Mouse (Mus musculus) cerebellum, postnatal 14 days (tissue): Measurements from ENCODE around the gene Serinc5.
"Not testable (repeated sequence)": the region's sequence is repeated elsewhere in the genome, so short reads cannot be mapped to it uniquely, and the experiment has no call there.

Experiments used
- DNase-seq, 2 experiments: peaks; one replicate each; pipeline ENCODE4 v3.0.0; 2021; ENCODE audit warnings: mixed read lengths in 2 of 2

The Serinc5 gene

DNA sequence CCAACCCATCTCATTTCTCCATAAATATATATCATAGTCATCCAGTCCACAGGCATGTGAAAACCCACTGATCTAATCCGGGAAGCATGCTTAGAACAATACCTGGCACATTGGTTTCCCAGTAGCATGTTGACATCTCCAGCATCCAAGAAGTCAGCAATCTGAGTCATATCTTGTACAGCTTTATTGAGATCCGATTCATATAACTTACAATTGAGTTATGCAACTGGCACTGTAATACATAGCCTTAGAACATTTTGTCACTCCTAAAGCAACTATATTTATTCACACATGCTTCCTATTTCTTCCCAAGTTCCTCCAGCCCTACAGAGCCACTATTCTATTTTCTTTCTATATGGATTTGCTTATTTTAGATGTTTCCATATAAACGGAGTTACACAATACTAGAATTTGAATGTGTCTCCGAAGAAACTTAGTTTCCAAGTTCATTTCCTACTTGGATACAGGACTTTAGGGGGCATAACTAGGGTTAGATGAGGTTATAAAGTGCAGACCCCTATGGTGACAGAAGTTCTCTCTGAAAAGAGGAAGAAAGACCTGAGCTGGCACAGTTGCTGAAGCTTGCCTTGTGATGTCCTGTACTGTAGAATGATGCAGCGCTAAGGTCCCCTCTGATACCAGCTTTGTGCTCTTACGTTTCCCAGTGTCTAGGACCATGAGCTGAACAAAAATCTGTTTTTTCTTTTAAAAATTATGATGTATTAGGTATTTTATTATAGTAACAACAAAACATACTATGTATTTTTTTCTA is 57.5 kb downstream of the Serinc5 start:
- DNase-seq: no peak

DNA sequence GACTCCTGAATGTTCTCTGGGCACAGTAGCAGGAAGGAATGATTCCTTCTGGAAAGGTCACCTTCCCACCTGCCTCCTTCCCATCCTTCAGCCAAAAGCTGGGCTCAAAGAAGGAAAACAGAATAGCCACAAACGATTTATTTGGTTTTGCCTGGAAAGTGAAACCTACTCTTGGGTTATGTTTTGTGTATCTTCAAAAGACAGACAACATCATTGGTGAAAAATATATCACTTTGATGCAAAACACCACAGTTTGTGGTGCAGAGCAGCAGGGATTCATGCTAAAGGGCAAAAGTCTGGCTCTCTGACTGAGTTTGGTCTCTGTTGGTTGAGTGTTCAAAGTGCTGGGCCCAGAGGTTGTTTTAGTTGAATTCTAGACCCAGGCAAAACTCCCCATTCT is 60.8 kb downstream of the Serinc5 start:
- no peak for DNase-seq

DNA sequence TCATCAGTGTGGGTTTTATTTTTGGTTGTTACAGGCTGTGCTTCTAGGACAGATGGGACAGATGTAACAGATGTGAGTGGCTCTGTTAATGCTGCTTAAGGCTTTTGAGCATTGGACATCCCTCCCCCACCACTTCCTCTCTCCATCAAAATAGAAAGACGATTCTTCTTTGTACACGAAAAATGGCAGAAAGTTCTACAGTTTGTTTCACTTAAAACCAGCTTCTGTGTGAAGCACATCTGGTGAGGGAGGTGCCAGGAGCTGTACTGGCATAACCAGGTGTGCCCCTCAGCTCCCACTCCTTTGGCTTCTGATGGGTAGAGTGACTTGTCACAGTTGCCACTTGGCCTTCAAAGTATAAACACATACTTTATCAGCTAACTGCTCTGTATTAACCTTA is 63.8 kb downstream of the Serinc5 start:
- no peak for DNase-seq

DNA sequence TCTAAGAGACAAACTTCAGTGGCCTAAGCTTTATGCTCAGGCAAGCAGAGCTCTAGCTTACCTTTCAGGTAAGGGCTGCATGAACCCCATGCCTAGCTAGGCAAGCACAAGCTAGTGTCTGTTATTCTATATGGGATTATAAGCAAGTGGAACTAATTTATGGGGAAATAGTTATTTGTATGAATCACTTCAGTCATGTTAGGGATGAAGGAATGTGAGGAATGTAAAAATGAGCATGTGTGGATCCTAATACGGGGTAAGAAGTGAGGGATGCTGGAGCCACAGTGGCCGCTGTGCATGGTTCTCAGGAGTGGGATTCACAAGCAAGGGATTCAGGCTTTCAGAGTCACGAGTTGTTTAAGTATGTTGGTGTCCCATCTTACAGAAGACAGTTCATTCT is 64.4 kb downstream of the Serinc5 start:
- no peak for DNase-seq

DNA sequence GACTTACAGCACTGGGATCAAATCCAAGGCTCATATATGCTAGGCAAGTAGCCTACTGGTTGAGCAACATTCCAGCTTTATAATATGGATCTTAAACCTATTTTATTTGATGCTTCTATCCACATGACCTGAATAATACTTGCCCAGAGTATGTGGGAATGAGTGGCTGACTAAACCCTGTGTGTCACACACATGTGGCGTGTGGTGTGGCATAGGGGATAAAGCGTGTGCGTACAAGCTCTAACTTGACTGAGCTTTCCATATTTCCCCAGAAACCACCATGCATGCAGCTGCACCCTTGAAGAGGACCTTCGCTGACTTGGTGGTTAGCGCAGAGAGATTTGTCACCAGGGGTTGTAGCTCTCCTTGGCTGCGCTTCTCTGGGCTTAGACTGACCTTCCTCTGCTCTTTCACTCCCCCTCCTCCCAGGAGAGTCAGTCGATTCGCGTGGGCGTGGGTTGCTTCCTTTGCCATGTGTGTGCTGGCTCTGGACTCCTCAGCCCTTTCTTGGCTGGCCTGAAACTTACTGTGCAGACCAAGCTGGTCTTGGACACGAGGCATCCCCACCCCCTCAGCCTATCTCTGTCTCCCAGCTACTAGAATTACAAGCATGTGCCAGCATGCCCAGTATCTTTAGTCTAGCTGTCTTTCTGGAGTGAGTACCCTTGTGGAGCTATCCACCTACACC is 65.2 kb downstream of the Serinc5 start:
- DNase-seq: peak; percentile 44 to 57

DNA sequence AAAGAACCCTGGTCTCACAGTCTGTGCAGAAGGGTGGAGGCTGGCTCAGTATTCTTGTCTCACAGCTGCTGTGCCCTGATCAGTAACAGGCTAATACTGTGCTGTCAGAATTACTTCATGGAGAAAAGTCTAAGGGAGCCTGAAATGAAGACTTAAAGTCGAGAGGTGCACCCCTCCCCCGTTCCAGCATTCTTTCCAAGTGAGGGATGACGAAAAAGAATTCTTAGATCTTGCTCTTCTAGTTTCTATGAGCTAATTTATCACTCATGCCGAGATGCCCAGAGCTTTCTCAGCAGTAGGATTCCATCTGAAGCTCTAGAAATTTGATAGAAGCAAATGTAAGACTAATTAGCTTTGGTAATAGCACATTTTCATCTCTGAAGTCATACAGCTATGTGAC is 66.8 kb downstream of the Serinc5 start:
- DNase-seq: no peak

DNA sequence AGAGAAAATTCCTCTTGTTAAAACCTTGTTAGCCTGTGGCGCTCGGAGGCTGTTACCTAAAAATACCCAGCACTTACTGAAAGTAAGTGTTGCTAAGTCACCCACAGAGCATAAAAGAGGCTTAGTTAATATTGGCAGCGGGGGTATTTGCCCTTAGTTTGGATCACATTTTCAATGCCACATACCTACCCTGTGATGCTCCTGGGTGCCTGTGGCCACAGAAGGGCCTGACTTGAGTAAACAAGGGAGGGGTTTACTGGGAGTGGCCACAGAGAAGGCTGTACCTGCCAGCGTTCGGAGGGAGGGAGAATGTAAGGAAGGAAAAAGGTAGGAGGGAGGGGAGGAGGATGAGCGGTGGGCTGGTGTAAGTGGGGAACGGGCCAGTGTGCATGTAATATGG is 68.8 kb downstream of the Serinc5 start:
- DNase-seq: no peak

DNA sequence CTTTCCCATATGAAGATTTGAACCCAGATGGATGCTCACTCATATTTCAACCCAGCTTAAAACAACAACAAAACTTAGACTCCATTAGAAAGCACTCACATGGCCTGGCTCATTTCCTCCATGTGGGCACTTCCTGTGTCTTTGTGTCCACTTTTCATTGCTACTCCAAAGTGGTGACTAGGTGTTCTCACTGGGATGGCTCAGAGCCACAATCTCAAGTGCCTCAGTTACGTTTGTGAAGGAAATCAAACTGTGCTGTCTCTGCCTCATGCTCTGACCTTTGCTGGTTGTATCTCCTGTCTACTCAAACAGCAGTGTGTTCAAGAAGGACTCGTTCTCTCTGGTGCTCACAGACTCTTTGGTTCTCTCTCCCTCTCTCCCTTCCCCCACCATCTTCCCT is 70.7 kb downstream of the Serinc5 start:
- DNase-seq: no peak

DNA sequence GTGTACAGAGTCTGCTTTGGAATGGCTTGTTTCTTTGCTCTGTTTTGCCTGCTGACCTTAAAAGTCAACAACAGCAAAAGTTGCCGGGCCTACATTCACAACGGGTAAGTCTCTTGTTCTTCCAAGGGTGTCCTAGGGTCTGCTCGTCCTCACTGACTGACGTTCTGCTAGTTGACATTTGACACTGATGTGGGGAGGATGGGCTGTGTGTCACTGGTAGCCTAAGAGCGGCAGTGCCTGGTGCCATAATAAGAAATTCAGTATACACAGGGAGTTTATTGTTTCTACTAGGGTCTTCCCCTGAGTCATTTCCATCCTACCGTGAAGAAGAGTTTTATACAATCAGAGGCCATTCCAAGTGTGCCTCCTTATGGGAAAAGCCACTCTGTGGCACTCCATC is 71.9 kb downstream of the Serinc5 start:
- DNase-seq: no peak

DNA sequence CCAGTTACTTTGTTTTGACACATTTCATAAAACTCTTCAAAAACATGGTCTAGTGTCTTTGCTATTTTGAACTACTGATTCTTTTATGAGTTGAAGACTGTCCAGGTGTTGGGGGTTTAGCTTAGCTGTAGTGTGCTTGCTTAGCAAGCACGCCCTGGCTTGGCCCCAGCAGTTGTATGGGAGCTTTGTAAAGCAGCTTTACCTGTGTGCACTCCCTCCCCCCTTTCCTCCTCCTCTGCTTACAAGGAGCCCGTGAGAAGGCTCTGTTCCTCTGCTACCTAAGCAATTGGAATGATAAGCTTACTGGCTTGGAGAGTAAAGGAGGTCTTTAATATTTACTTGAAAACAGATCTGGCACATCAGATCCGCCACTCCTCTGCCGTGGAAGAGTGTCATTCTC is 72.6 kb downstream of the Serinc5 start:
- DNase-seq: no peak

DNA sequence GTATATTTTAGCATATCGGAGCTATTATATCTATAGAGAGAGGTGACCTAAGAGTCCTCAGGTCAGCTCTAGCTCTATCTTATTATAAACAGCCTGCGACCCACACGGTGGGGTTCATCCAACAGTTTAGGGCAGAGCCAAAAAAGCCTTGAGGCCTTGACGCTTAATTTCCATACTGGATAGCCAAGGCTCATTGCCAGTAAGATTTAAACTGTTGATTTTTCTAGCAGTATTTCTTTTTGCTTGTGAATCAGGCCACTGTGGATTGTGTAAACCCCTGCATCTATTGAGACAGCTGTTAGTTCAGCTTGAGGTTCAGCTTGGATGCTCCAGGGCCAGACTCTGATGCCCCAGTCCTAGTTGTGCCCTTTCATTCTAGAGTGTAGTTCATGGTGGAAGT is 73.4 kb downstream of the Serinc5 start:
- no peak for DNase-seq

DNA sequence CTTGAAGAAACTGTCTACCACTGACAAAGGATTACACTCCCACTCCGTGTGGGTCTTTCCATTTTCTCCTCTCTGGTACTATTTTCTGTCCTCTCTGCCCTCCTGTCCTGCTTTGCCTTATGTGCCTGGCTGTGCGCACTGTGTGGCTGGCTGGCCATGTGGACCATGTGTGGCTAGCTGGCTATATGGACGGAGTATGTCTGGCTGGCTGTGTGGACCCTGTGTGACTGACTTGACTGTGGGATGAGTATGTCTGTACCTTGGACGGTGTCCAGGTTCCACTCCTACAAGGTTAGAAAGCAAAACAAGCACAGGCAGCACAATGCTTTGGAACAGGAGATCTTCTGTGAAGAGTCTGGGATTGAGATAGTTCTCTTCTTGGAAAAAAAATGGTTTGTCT is 74.4 kb downstream of the Serinc5 start:
- no peak for DNase-seq

DNA sequence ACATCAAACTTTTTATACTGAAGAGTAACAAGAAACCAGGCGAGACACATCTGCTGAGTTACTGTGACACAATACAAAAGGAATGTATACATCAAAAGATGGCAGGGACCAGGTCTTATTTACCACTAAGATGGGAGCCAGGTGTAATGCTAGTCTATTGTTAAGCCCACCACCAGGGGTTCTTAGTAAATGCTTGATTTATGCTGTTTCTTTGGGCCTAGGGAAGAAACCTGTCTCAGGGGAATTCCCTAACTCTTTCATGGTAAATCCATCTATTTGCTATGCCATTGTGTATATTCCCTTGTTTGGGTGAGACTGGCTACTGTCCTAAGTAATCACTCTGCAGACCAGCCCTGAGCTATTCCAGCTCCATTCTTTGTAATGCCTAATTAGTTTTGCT is 76.3 kb downstream of the Serinc5 start:
- not testable (repeated sequence) for DNase-seq

DNA sequence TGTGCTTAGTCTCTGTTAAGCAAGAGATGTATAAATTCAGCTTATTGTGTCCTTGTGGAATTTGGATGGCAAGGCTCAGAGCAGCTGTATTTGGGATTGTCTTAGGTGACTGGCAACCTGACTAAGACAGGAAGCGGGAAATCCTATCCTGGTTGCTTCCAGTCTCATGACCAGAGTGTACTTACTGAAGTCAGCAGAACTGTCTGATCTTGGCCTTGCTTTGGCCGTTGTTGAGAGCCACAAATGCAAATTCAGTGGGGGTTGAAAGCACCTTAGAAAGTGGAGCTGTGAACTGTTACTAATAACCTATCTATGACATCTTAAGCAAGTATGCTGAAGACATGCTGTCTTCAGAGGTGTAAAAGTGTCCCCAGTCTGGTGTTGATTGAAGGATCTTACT is 78.2 kb downstream of the Serinc5 start:
- DNase-seq: no peak

DNA sequence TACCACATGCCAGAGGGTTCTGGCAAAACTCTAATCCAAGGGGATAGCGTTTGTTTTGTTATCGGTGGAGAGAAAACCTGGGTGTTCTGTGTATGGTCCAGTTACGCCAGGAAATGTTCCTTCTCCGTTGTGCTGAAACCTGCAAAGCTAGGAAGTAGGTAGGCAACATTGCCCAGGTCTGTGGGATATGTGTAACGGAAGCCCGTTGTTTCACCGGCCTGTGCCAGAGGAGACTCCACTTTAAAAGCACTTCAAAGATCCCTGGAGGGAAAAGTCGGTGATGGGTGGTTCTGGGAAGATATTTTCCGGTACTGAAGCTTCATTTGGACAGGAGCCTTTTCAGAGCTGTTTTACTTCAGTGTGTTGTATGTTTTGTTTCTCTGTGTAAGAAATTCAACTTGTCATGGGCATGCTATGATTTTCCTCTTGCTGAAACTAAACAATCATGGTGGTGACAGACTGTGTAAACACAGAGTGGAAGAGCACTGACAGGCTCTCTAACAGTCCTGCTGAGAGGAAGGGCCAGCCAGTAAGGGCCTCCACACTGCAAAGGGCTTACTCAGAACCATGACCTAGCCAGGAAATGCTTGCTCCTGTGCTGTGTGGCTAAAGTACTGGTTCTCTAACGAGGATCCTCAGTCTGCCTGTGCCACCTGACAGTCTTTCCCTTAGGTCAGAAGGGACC is 83.1 kb downstream of the Serinc5 start:
- no peak for DNase-seq

DNA sequence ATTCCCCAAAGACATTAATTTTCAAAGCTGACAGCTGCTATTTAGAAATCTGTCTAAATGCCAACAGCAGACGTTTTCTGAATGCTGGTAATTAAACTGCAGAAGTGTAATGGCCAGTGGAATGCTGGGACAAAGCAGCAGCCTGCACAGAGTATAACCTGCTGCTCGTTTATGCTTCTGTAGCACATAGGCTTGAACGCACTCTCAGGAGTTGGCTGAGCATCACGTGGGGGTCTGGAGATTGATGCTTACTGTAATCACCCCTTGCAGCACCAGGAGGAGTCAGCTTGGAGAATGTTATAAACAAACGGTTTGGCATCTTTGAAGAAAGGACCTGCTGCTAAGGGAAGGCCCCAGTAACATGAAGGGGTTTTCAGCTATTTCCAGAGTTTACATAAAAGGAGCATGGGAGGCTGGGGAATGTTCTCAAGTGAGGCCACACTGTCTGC is 85.6 kb downstream of the Serinc5 start:
- no peak for DNase-seq

DNA sequence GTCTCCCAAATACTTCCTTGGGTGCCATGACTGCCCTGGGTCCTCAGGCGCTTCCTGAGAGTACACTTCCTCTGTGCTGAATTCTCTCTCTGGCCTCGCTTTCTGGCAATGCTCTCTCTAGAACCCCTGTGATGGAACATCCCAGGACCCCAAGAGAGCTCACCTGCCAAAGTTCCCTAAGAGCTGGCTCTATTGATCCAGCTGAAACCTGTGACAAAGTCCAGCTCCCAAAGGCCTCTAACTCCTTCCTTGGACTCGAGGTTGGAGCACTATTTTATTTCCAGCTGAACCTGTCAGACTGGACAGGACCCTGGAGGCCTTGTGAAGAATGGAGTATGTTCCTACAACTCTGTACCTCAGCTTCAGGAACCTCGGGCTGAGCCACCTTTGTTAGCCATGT is 86.2 kb downstream of the Serinc5 start:
- DNase-seq: no peak

DNA sequence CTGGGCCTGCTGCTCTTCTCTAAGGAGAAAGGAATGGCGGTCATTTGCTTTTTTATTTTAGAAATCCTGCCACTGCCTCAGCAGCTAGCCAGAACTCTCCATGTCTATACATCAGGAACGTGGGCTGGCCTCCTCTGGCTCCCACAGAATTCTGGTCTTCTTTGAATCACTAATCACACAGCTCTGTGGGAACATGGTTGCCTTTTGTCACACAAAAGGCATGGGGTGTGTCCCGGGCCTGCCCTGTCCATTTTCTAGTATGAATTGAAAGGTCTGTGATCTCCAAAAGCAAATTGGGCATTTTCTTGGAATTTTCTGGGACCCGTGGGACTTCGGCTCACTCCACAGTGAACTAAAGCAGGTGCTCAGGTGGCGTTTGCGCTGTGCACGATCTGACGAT is 87.9 kb downstream of the Serinc5 start:
- no peak for DNase-seq

DNA sequence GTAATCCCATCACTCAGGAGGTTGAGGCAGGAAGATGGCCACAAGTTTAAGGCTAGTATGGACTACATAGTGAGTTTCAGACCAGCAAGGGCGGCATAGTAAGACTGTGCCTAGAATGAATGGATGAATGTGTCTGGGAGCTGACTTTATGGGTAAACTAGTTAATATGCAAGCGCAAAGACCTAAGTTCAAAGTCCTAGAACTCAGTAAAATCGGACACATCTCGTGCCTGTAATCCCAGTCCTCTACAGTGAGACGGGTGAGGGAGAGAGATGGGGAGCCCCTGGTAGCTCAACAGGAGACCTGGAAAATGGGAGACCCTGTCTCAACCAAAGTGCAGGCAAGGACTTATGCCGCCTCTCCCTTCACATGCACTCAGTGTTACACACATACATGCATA is 88.5 kb downstream of the Serinc5 start:
- no peak for DNase-seq

DNA sequence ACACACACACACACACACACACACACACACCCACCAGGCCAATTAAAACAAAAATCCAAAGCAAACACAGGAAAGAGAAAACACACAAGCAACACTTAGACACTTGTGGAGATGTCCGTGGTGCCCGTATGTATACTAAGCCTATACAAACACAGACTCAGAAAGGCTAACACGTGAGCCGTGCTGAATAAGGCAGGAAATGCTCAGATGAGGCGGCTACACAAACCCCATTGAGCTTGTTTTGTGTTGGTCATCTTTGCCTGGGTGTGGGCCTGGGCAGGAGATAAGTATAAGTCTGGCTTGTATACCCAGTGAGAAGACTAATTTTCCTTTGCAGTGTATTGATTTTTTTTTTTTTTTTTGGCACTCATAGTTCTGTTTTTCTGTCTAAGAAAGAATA is 91.1 kb downstream of the Serinc5 start:
- no peak for DNase-seq

DNA sequence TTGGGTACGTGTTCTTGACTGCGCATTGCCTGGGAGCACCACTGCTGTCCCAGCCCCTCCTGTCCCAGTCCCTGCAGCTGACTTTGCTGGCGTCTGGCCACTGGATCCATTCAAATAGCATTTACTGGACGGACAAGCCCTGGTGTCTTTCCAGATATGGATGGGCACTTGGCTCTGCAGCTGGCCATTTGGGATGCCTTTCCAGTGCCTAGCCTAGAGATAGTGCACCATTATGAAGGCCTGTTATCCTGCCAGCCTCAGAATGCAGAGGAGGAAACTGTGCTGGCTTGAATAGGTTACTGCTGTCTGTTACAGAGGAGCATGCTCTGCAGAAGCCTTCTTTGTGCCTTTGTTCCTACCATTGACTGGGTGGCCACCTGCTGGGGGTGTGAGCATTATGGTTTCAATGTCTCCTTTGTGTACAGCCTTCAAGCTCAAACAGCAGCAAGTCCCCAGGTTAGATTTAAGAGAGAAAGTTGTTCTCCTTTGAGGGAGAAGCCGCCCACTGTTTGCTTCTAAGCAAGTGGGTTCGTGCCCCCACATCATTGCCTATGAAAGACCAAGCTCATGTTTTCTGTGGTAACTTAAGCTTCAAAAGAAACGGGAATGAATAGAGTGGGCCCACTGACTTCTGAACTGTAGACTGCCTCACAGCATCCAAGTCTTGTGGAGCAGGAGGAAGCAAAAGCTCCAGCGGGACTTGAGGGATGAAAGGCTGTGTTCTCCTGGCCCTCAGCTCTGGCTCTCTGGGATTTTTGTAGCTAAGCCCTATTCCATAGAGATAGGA is 92.5 kb downstream of the Serinc5 start:
- peak; percentile 66 to 69 for DNase-seq

DNA sequence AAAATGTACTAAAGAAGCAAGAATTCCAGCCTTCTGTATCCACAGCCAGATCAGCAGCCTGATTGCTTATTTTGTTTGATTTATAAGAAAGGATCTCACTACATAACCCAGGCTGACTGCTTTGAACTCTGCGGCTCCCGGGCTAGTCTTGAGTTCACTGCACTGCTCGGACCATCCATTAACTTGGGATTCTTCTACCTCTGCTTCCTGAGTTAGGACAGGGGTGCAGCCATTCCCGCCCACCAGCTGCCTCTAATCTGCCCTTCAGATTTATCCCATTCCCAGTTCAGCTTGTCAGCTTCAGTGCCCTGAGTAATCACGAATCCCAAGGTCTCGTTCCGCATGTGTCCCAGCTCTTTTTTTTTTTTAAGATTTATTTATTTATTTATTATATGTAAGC is 93.3 kb downstream of the Serinc5 start:
- DNase-seq: no peak

DNA sequence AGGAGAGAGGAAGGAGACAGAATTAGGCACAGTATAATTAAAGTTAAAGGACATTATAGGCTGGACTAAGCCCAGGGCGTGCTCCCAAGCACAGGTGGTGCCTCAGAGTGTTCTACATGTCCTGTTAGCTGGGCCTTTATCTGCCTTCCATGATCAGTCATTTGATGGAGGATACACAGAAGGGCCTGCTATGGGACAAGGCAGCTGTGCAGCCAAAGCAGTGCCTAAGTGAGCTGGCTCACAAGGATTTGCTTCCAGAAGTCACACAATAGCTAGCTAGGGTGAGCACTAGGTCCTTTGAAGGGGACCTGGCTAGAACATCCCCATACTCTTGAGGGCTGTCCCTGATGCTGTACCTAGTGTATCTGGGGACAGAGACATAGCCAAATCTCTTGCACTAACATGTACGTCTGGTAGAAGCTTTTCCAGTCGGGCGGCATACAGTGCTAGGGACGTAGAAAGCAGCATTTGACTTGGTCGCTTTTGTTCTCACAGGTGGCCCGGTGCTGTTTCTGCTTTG is 94.2 kb downstream of the Serinc5 start:
- no peak for DNase-seq
